Mouse (Mus musculus) G1E (cell line): ENCODE measurements around the gene Lima1. TPM values are rescaled to one million over a fixed set of nuclear protein-coding genes. Genes with fewer than 3 reads are reported as not detected.

Source experiments
- ATAC-seq: 2 replicates; pipeline ENCODE4 v1.8.0; 2016; ENCODE audit warnings: mild to moderate bottlenecking; ENCODE audit not compliant: insufficient number of reproducible peaks, poor library complexity, low FRiP score, severe bottlenecking; ENCODE audit errors: extremely low read depth
- DNase-seq: peaks from one replicate; pipeline ENCODE4 v3.0.0; 2012; ENCODE audit warnings: low spot score
- H3K27me3 ChIP-seq: 2 replicates; pipeline ENCODE4 v1.6.1; 2012; ENCODE audit warnings: mild to moderate bottlenecking, low read length, inconsistent platforms; ENCODE audit not compliant: insufficient read depth
- H3K36me3 ChIP-seq: replicated peaks from 2 replicates; pipeline ENCODE3; 2012; ENCODE audit warnings: mild to moderate bottlenecking, inconsistent platforms
- H3K4me1 ChIP-seq: 2 replicates; pipeline ENCODE4 v1.6.1; 2012; ENCODE audit warnings: low read depth, low read length, inconsistent platforms, mixed read lengths; ENCODE audit not compliant: insufficient read depth
- H3K4me3 ChIP-seq: 2 replicates; pipeline ENCODE4 v1.5.1; 2012; ENCODE audit warnings: low read depth, mild to moderate bottlenecking, inconsistent platforms, low read length, moderate library complexity, mixed read lengths
- H3K9me3 ChIP-seq: replicated peaks from 2 replicates; pipeline ENCODE4 v1.6.1; 2012; ENCODE audit warnings: inconsistent platforms
- CTCF ChIP-seq: IDR thresholded peaks from 2 replicates; pipeline ENCODE4 v1.5.1; 2012; ENCODE audit warnings: low read depth, low read length, inconsistent platforms, mixed read lengths
- GATA1 ChIP-seq: IDR thresholded peaks from 2 replicates; pipeline ENCODE4 v1.6.1; 2012; ENCODE audit warnings: borderline replicate concordance, low read length, inconsistent platforms, mixed read lengths
- GATA2 ChIP-seq: IDR thresholded peaks from 2 replicates; pipeline ENCODE4 v1.6.1; 2012; ENCODE audit warnings: low read depth, low read length, inconsistent platforms, borderline replicate concordance
- POLR2AphosphoS5 ChIP-seq: IDR thresholded peaks from 2 replicates; pipeline ENCODE4 v1.6.1; 2012; ENCODE audit warnings: low read depth, low read length, inconsistent platforms; ENCODE audit not compliant: insufficient replicate concordance
- TAL1 ChIP-seq: conservative IDR thresholded peaks from 2 replicates; pipeline ENCODE4 v1.6.1; 2012; ENCODE audit warnings: low read depth, low read length, inconsistent platforms, mixed read lengths
- polyA plus RNA-seq: library from polyadenylated mRNA; stranded (reverse); fragments of >175 nt; gene quantifications from 2 replicates; pipeline ENCODE4 v1.2.3, GENCODE M21; 2012
- total RNA-seq, 2 experiments: library from RNA; stranded (forward) in 1 of 2; stranded (reverse) in 1 of 2; fragments of 200-1000 nt in 1 of 2; fragments of >200 nt in 1 of 2; fragmentation: Nextera tagmentation in 1 of 2; gene quantifications; 2 replicates each; pipeline ENCODE4 v1.2.3; 2014 to 2017

The Lima1 gene
- total and polyA plus RNA-seq, 3 experiments: 0.01 to 0.87 TPM; not detected in 1

GRCm38 (mm10) chr15:99817343-99818235 lies 57.7 kb downstream of the Lima1 start:
- no peak overlapping the region for H3K4me3 ChIP-seq
- peaks cover 2% of the 10 kb centered on the region; the same call in 1 of the 2 replicates for H3K27me3 ChIP-seq
- TF ChIP-seq GATA2: no peak
- TF ChIP-seq POLR2AphosphoS5: no peak
- no peaks in the 10 kb centered on the region for H3K36me3 ChIP-seq
- ATAC-seq: no peak
- no peaks in the 10 kb centered on the region for H3K4me1 ChIP-seq
- H3K9me3 ChIP-seq: no peaks in the 10 kb centered on the region
- no peak for DNase-seq

DNA sequence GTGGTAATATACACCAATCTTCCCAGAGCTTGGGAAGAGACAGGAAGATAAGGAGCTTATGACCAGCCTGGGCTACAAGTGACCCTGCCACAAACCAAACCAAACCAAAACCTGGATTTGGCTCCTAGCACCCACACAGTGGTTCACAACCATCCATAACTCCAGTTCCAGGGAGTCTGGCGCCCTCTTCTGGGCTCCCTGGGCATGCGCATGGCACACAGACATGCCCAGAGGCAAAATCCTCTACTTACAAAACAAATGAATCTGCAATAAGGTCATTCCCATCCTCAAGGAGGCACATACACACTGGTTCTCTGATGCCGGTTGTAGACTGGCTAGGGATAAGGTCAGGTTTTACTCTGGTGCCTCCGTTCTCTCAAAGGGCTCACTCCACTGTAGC lies 59.3 kb downstream of the Lima1 start:
- no peak for DNase-seq
- H3K9me3 ChIP-seq: no peaks in the 10 kb centered on the region
- TF ChIP-seq POLR2AphosphoS5 (no peak), CTCF (no peak), GATA1 (no peak), TAL1 (no peak)
- no peak for ATAC-seq
- peaks cover 2% of the 10 kb centered on the region; the same call in 1 of the 2 replicates for H3K27me3 ChIP-seq
- H3K36me3 ChIP-seq: no peaks in the 10 kb centered on the region
- H3K4me3 ChIP-seq: no peak overlapping the region
- no peaks in the 10 kb centered on the region; the same call in 1 of the 2 replicates for H3K4me1 ChIP-seq

DNA sequence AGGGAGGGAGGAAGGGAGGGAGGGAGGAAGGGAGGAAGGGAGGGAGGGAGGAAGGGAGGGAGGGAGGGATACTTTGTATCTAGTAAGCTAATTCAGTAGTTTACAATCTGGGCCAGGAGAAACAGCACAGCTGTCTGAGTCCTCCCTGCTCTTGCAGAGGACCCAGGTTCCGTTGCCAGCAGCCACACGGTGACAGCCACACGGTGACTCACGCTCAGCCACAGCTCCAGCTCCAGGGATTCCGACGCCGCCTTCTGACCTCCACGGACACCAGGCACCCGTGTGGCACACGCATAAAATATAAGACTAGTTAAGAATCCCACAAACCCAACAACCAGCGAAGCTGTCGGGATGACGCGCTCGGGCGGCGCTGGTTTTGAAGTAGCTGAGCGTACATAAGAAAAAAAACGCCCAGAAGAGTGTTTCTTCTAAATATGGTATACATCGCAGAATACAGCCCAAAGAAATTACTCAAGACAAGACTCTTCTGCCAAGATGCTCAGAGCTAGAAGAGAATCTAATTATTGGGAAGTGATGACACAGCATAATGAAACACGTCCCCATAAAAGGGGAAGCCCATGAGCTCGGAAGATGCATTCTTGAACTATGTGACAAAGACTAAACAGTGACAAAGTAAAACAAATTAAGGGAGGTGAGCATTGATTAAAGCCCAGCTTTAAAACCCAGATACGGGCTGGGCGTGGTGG lies 60.5 kb downstream of the Lima1 start:
- DNase-seq (no peak), ATAC-seq (no peak)
- Histone ChIP-seq H3K9me3 (no peaks in the 10 kb centered on the region), H3K4me1 (no peaks in the 10 kb centered on the region; the same call in 1 of the 2 replicates), H3K36me3 (no peaks in the 10 kb centered on the region), H3K4me3 (no peak overlapping the region), H3K27me3 (peaks cover 2% of the 10 kb centered on the region; the same call in 1 of the 2 replicates)
- TF ChIP-seq TAL1 (no peak), GATA2 (no peak), CTCF (no peak), GATA1 (no peak), POLR2AphosphoS5 (no peak)

DNA sequence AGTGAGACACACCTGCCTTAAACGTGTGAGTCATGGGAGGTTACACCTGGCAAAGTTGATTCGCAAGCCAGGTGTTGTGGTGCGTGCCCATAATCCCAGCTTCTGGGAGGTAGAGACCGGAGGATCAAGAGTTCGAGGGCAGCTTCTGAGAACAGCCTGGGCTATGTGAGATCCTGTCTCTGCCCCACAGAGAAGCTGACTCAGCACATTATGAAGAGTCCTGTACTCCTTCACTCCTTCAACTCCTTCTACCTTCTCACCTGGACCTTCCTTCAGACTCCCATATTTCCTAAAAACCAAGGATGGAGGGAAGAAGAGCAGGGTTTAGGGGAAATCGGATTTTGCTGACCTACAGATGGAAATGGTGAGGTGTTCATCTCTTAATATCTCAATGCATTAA lies 61.6 kb downstream of the Lima1 start:
- TF ChIP-seq GATA2 (no peak), TAL1 (no peak), CTCF (no peak), GATA1 (no peak), POLR2AphosphoS5 (no peak)
- ATAC-seq (no peak), DNase-seq (no peak)
- Histone ChIP-seq H3K9me3 (no peaks in the 10 kb centered on the region), H3K36me3 (no peaks in the 10 kb centered on the region), H3K4me1 (no peaks in the 10 kb centered on the region; the same call in 1 of the 2 replicates), H3K27me3 (no peaks in the 10 kb centered on the region), H3K4me3 (no peak overlapping the region)

- Histone ChIP-seq H3K4me3 (no peak overlapping the region), H3K27me3 (no peaks in the 10 kb centered on the region), H3K9me3 (no peaks in the 10 kb centered on the region), H3K4me1 (no peaks in the 10 kb centered on the region; the same call in 1 of the 2 replicates), H3K36me3 (no peaks in the 10 kb centered on the region)
- DNase-seq (no peak), ATAC-seq (no peak)
- TF ChIP-seq POLR2AphosphoS5 (no peak), GATA2 (no peak), GATA1 (no peak), CTCF (no peak), TAL1 (no peak)
These were observed 63.2 kb downstream of the Lima1 start for GRCm38 (mm10) chr15:99812097-99812496.
